Mouse (Mus musculus) bone marrow, adult 2 months (tissue): ENCODE data around the gene Zfp410.

Source experiments
- CTCF ChIP-seq: fragments of 200-500 bp; IDR thresholded peaks from 2 replicates; pipeline ENCODE4 v1.5.1; 2011; ENCODE audit warnings: low read length, control low read depth; ENCODE audit not compliant: control insufficient read depth, insufficient read depth
- POLR2A ChIP-seq: fragments of 200-500 bp; IDR thresholded peaks from 2 replicates; pipeline ENCODE4 v1.6.1; 2011; ENCODE audit warnings: low read depth, mild to moderate bottlenecking, control low read depth, low read length, borderline replicate concordance; ENCODE audit not compliant: control insufficient read depth

GRCm38 (mm10) chr12:84288461-84288860, 28.2 kb upstream of the Zfp410 start:
- TF ChIP-seq POLR2A (no peak), CTCF (peak; percentile 91)
